Mouse (Mus musculus) erythroblast, embryonic 14.5 days (primary cell): ENCODE measurements around the gene Styk1.

Source experiments
- GATA1 ChIP-seq: IDR thresholded peaks from 2 replicates; pipeline ENCODE4 v1.6.1; 2012; ENCODE audit warnings: low read length, inconsistent platforms, mixed read lengths
- TAL1 ChIP-seq: IDR thresholded peaks from 3 replicates; pipeline ENCODE4 v1.6.1; 2012; ENCODE audit warnings: low read length, inconsistent platforms, mixed read lengths

GRCm38 (mm10) chr6:131403036-131403435 is 49.6 kb upstream of the Styk1 start:
- TF ChIP-seq GATA1 (no peak), TAL1 (no peak)
